Mouse (Mus musculus): ENCODE measurements around the gene Nr1h5. TPM values are rescaled to one million over a fixed set of nuclear protein-coding genes. Genes with fewer than 3 reads are reported as not detected.

Nr1h5 gene
- polyA plus RNA-seq (2012) = not detected in 2 replicates

GRCm38 (mm10) chr3:102964033-102964432, at the start of gene Nr1h5:
Nr1h5 (minus strand) TSS chr3:102964133.
- no peaks in the 10 kb centered on the region for H3K4me1 ChIP-seq (ENCODE audit: control insufficient read depth)
- TF ChIP-seq GATA1 (IDR thresholded peaks at IDR 0.05; ENCODE audit: low read length) (no peak), TAL1 (IDR thresholded peaks at IDR 0.05; ENCODE audit: low read length) (no peak)
- no peaks in the 10 kb centered on the region for H3K27me3 ChIP-seq (ENCODE audit: control insufficient read depth)
- H3K9me3 ChIP-seq (ENCODE audit: control insufficient read depth, low read length) = no peaks in the 10 kb centered on the region
- no peak within 1 kb of the TSS for H3K4me3 ChIP-seq (replicated peaks)
- no peaks in the 10 kb centered on the region for H3K36me3 ChIP-seq (ENCODE audit: control insufficient read depth)

GRCm38 (mm10) chr3:103001595-103001994, 37.7 kb upstream of the Nr1h5 start:
- H3K4me1 ChIP-seq (ENCODE audit: control insufficient read depth) = peaks cover 6% of the 10 kb centered on the region
- H3K36me3 ChIP-seq (ENCODE audit: control insufficient read depth) = peaks cover 32% of the 10 kb centered on the region
- TF ChIP-seq TAL1 (IDR thresholded peaks at IDR 0.05; ENCODE audit: low read length) (no peak), GATA1 (IDR thresholded peaks at IDR 0.05; ENCODE audit: low read length) (no peak)
- no peaks in the 10 kb centered on the region for H3K27me3 ChIP-seq (ENCODE audit: control insufficient read depth)
- peaks cover 5% of the 10 kb centered on the region; the same call in 1 of the 2 replicates for H3K9me3 ChIP-seq (ENCODE audit: control insufficient read depth, low read length)
- no peak overlapping the region for H3K4me3 ChIP-seq (replicated peaks)

- Histone ChIP-seq H3K27me3 (ENCODE audit: control insufficient read depth) (peaks cover 3% of the 10 kb centered on the region), H3K4me3 (replicated peaks) (no peak overlapping the region), H3K36me3 (ENCODE audit: control insufficient read depth) (peaks cover 25% of the 10 kb centered on the region), H3K9me3 (ENCODE audit: control insufficient read depth, low read length) (peaks cover 5% of the 10 kb centered on the region; the same call in 1 of the 2 replicates), H3K4me1 (ENCODE audit: control insufficient read depth) (peaks cover 21% of the 10 kb centered on the region)
- TF ChIP-seq GATA1 (IDR thresholded peaks at IDR 0.05; ENCODE audit: low read length) (no peak), TAL1 (IDR thresholded peaks at IDR 0.05; ENCODE audit: low read length) (no peak)
Measured at GRCm38 (mm10) chr3:102997591-102997990, 33.7 kb upstream of the Nr1h5 start.

- H3K4me1 ChIP-seq (ENCODE audit: control insufficient read depth) = peaks cover 21% of the 10 kb centered on the region
- H3K27me3 ChIP-seq (ENCODE audit: control insufficient read depth) = peaks cover 3% of the 10 kb centered on the region
- no peak overlapping the region for H3K4me3 ChIP-seq (replicated peaks)
- peaks cover 20% of the 10 kb centered on the region for H3K36me3 ChIP-seq (ENCODE audit: control insufficient read depth)
- peaks cover 5% of the 10 kb centered on the region; the same call in 1 of the 2 replicates for H3K9me3 ChIP-seq (ENCODE audit: control insufficient read depth, low read length)
- no peak for TF ChIP-seq GATA1 (IDR thresholded peaks at IDR 0.05; ENCODE audit: low read length)
- TF ChIP-seq TAL1 (IDR thresholded peaks at IDR 0.05; ENCODE audit: low read length) = no peak
Measured at GRCm38 (mm10) chr3:102997036-102997435, 33.1 kb upstream of the Nr1h5 start.

- peaks cover 21% of the 10 kb centered on the region for H3K4me1 ChIP-seq (ENCODE audit: control insufficient read depth)
- peaks cover 14% of the 10 kb centered on the region for H3K36me3 ChIP-seq (ENCODE audit: control insufficient read depth)
- peak within 1 kb of the TSS; percentile 66 for H3K4me3 ChIP-seq (replicated peaks)
- H3K9me3 ChIP-seq (ENCODE audit: control insufficient read depth, low read length) = peaks cover 4% of the 10 kb centered on the region; the same call in 1 of the 2 replicates
- TF ChIP-seq GATA1 (IDR thresholded peaks at IDR 0.05; ENCODE audit: low read length) (no peak), TAL1 (IDR thresholded peaks at IDR 0.05; ENCODE audit: low read length) (no peak)
- H3K27me3 ChIP-seq (ENCODE audit: control insufficient read depth) = peaks cover 3% of the 10 kb centered on the region
Measured at GRCm38 (mm10) chr3:102995605-102996321, 31.8 kb upstream of the Nr1h5 start, which contains the start of gene Sike1. Sike1 (plus strand) TSS chr3:102995708.

GRCm38 (mm10) chr3:102995233-102995604, 31.3 kb upstream of the Nr1h5 start:
- H3K36me3 ChIP-seq (ENCODE audit: control insufficient read depth) = peaks cover 9% of the 10 kb centered on the region
- peak overlapping the region; percentile 66 for H3K4me3 ChIP-seq (replicated peaks)
- H3K27me3 ChIP-seq (ENCODE audit: control insufficient read depth) = peaks cover 3% of the 10 kb centered on the region
- TF ChIP-seq GATA1 (IDR thresholded peaks at IDR 0.05; ENCODE audit: low read length) (no peak), TAL1 (IDR thresholded peaks at IDR 0.05; ENCODE audit: low read length) (no peak)
- peaks cover 21% of the 10 kb centered on the region for H3K4me1 ChIP-seq (ENCODE audit: control insufficient read depth)
- H3K9me3 ChIP-seq (ENCODE audit: control insufficient read depth, low read length) = peaks cover under 1% of the 10 kb centered on the region; the same call in 1 of the 2 replicates

- Histone ChIP-seq H3K4me1 (ENCODE audit: control insufficient read depth) (peaks cover 21% of the 10 kb centered on the region), H3K36me3 (ENCODE audit: control insufficient read depth) (no peaks in the 10 kb centered on the region), H3K4me3 (replicated peaks) (no peak overlapping the region), H3K9me3 (ENCODE audit: control insufficient read depth, low read length) (no peaks in the 10 kb centered on the region), H3K27me3 (ENCODE audit: control insufficient read depth) (peaks cover 3% of the 10 kb centered on the region)
- no peak for TF ChIP-seq GATA1 (IDR thresholded peaks at IDR 0.05; ENCODE audit: low read length)
- TF ChIP-seq TAL1 (IDR thresholded peaks at IDR 0.05; ENCODE audit: low read length) = no peak
Measured at GRCm38 (mm10) chr3:102992936-102993335, 29.0 kb upstream of the Nr1h5 start.

GRCm38 (mm10) chr3:102991041-102991440, 27.1 kb upstream of the Nr1h5 start:
- TF ChIP-seq GATA1 (IDR thresholded peaks at IDR 0.05; ENCODE audit: low read length) (no peak), TAL1 (IDR thresholded peaks at IDR 0.05; ENCODE audit: low read length) (no peak)
- Histone ChIP-seq H3K27me3 (ENCODE audit: control insufficient read depth) (peaks cover 3% of the 10 kb centered on the region), H3K4me1 (ENCODE audit: control insufficient read depth) (peaks cover 9% of the 10 kb centered on the region), H3K36me3 (ENCODE audit: control insufficient read depth) (no peaks in the 10 kb centered on the region), H3K4me3 (replicated peaks) (no peak overlapping the region), H3K9me3 (ENCODE audit: control insufficient read depth, low read length) (no peaks in the 10 kb centered on the region)

- Histone ChIP-seq H3K4me1 (ENCODE audit: control insufficient read depth) (no peaks in the 10 kb centered on the region), H3K9me3 (ENCODE audit: control insufficient read depth, low read length) (no peaks in the 10 kb centered on the region), H3K4me3 (replicated peaks) (no peak overlapping the region), H3K36me3 (ENCODE audit: control insufficient read depth) (no peaks in the 10 kb centered on the region), H3K27me3 (ENCODE audit: control insufficient read depth) (no peaks in the 10 kb centered on the region)
- TF ChIP-seq TAL1 (IDR thresholded peaks at IDR 0.05; ENCODE audit: low read length) (no peak), GATA1 (IDR thresholded peaks at IDR 0.05; ENCODE audit: low read length) (no peak)
Measured at GRCm38 (mm10) chr3:102980349-102980736, 16.4 kb upstream of the Nr1h5 start.
